Mouse (Mus musculus) lung, postnatal 10 days (tissue): ENCODE results near the gene Anks1b.

Experiments used
- DNase-seq: peaks from one replicate; pipeline ENCODE4 v3.0.0; 2021

Anks1b gene

DNA sequence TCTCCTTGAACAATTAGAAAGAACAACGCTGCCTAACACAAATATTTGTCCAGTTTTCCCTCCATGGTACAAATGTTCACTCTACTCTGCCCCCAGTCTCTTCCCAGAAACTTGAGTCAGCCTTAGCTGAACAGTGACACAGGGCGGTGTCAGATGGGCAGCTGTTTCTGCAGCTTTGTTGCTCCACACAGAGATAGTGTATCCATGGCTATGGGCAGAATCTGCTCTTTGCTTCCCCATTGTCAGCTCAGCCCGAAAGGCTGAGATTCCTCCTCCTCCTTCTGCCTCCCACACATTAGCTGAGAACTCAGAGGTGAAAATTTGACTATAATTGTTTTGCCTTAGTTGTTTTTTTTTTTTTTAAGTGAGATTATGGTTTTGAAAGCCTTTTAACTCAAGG is 1024.6 kb downstream of the Anks1b start:
- no peak for DNase-seq

DNA sequence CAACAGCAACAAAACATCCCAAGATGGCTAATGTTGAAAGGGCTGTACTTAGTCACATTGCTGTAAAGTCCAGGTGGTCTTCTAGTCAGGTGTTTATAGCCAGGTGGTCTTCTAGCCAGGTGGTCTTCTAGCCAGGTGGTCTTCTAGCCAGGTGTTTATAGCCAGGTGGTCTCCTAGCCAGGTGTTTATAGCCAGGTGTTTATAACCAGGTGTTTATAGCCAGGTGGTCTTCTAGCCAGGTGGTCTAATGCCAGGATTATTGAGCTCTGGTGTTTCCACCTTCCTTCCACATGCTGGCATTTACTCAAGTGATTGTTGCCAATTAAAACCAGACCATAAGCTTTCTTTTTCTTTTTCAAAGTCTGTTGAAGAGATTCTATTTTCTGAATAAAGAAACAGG is 1030.9 kb downstream of the Anks1b start:
- DNase-seq, result no peak

DNA sequence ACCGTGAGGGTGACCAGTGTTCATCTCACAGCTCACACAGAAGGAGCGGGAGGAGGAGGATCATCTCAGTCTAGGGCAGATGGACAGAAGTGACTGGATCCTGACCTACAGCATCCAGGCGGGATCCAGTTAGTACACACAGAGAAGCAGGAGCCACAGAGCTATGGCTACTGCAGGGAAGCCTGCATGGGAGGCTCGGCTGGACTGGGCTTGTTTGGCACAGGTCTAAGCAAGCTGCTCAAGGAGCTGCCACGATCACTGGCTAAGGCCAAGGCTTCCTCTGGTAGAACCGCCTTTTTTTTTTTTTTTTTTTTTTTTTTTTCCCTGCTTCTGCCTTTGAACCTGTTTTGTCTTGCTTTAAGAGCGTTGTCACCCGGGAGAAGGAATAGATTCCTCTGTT is 1034.1 kb downstream of the Anks1b start:
- DNase-seq, result no peak

DNA sequence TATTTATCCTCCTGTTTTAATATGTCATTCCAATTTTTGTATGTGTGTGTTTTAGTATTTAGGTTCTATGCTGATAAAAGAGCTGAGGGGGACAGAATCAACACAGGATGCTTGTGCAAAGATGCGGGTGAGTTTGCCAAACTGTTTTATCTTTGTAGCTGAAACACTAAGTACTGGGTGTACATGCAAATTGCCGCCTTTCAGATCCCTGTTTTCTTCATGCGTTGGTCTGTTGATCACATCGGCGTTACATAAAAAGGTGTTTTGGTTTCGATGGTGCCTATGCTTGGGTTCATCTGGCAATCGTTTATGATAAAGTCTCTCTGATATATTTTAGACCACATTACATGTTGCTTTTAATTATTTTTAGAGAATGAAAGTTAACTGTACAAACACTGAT is 1050.2 kb downstream of the Anks1b start:
- DNase-seq, result no peak

DNA sequence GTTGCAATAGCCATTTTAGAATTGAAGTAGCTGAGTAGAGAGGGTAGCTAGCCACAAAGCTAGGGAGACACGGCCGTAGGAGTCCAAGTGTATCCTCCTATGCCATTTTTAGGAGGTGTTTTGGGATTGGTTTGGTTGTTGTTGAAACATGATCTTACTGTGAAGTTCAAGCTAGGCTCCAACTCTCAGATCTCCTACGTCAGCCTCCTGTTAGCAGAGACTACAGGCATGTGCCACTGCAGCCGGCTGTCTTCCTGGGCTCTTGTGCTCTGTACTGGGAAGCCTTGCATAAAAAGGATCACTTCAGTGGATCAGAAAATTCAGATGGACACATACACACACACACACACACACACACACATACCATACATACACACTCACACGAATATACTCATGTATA is 1059.8 kb downstream of the Anks1b start:
- DNase-seq, result no peak

DNA sequence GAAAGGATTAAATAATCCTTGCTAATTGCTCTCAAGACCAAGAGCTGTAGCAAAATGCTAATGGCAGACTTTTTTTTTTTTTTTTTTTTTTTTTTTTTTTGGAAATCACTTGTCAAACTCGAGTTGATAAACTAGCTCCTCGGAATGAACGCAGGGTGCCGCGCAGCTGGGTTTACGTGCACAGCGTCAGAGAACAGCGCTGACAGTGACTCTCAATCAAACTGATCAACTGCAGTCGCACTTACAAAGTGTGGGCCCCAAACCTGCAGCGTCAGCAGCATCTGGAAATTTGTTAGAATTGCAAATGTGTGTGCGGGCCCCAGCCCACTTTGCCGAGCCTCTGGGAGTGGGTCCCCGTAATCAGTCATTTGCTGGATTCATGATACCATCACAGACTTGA is 1061.4 kb downstream of the Anks1b start:
- DNase-seq, result no peak

DNA sequence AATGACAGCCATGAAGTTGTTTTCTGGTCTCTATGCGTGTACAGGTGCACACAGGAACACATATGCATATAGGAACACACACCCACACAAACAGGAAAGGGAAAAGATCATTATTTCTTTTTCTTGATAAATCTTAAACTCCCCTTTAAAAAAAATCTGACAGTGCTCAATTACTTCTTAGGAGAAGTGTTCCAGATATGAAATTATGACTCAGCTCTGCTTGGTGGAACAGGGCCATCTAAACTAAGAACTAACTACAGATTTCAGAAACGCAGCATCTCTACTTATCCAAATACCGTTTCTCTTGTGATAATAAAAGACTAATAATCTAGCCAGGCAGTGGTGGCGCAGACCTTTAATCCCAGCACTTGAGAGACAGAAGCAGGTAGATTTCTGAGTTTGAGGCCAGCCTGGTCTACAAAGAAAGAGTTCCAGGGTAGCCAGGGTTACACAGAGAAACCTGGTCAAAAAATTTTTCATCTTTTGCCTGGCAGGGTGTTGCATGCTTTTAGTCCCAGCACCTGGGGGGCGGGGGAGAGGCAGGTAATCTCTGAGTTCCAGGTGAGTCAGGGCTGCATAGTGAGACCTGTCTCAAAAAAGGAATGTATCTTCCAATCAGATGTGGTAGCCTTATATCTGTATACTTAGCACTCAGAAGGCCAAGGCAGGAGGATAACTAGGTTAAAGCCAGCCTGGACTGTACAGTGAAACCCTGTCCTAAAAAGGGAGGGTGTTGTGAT is 1064.6 kb downstream of the Anks1b start:
- DNase-seq, result no peak

DNA sequence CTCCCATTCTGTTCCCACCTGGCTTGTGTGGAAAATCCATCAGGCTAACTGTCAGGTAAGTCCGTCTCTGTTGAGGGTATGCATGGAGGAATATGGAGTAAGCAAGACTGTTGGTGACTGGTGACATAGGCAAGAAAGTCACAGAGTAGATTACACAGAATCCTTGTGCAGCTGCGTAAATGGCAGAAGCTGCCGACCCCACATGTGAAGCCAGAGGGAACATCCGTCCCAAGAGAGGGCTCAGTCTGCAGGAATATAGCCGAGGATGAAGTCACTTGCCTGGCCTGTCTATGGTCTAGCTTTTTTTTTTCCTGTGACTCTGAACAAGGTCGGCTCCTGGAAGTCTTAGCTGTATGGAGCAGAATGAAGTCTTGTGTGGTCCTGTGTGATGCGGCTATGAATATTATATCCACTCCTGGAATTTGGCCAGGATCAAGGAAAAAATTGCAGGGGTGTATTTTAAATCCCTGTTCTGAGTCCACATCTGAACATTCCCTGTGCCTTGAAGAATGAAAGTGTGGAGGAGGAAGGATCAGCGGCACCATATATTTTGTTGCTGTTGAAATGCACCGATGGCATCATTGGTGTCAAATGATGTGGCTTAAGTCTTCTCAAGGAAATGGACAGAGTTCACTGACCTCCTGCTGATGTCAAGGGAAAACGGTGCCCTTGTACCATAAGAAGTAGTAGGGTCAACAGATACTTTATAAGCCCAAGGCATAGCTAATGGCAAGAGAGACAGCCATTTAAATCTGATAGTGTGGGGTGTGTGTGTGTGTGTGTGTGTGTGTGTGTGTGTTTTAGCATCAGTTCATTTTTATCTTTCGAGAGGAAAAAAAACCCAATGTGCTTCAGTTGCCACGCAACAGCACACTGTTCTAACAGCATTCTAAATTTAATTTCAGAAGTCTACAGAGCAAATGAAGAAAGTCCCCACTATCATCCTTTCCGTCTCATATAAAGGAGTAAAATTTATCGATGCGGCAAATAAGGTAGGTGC is 1067.5 kb downstream of the Anks1b start:
- peak; percentile 6 for DNase-seq

DNA sequence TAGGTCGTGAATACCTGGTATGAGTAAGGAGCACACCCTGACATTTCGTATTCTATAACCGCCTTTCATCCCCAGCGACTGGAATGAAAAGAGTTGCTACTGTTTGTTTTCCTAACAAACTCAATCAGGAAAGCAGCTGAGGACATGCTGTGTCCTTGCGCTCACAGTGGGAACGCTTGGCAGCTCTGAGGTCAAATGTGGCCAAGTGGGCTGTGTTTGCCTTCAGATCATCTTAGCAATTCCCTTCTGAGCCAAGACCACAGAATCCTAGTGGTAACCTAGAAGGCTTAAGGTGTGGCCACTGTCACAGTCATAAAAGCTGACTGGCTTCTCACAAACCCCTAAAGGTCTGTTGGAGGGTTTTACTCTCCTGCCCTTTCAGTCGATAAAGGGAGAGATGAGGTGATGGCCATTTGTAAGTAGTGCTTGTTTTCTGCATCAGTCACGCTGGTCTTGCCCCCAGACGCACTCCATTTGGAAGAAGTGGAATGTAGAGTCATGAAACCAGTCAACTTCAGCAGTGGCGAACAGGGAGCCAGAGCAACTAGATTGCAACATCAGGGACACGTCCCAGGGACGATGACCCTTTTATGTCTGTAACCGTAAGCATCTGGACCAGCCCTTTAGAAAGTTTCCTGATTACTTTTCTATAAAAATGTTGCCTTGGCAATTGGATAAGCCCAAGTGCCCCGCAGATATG is 1068.8 kb downstream of the Anks1b start:
- no peak for DNase-seq

DNA sequence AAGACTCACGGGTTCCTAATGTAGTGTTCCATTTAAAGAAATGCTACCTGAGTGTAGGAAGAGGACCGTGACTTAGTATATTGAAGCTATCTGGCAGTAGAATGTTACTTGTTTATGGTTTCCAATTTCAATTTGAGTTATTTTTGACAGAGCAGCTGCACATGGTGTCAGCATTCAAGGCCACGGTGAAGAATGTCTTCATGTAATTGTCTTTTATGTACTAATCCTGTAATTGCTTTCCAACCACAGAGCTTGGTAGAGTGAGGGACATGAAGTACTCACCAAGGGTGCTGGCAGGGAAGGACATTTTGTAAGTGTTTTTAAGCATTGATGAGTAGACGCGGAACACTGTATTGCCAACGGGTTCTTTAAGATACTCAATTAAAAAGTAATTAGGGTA is 1073.7 kb downstream of the Anks1b start:
- DNase-seq, result no peak

DNA sequence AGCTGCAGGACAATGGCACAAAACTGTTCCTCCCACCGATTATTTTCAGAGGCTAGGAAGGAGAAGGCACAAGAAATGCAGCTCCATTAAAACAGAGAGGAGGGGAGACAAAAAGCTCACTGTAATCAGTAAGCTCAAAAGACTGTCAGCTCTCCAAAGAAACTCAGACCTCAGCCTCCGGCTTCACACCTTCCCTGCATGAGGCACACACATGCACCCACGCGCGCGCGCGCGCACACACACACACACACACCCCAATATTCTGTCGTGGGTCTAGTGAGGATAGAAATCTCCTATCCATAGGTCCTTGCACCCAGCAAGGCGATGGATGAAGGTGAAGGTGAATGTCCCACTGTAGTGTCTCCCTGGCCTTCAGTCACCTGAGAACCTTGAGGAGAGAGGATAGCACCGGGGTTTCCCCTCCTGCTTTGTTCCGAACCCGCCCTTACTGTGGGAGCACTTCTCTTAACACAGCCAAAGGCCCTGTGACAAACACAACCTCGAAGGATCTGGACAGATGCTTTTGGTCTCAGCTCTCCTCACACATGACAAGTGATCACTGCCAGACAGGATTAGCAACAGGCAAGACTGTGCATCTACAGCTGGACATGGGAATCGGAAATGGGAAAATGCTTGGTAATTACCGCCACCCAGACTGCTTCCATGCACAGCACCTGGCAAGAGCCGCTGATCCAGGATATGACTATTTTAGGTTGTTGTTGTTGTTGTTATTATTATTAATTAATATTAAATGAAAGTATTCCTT is 1074.5 kb downstream of the Anks1b start:
- DNase-seq, result no peak

DNA sequence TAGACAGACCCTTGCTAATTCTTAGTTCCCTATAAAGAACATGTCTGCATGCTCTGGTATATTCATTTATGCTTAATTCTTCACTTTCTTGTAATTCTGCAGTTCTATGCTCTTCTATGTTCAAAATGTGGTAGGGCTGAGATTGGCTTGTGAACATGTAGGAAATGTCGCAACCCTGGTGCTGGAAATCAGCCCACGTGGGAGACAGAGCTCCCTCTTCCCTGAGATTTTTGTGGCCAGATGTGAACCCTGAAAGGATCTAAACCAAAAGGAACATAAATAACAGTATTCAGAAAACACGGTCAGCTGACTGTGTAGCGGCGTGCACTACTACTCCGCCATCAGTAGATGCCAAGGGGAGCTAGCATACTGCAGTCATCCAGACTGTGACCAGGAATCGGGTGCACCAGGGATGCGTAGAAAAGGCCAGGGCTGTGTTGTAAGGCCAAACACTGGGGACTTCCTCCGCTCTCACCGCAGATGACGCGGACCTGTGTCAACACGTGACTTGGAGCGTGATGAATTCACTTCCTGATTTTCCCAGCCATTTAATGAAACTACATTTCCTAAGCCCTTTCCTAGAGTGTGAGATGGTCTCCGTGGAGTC is 1079.9 kb downstream of the Anks1b start:
- DNase-seq, result no peak

DNA sequence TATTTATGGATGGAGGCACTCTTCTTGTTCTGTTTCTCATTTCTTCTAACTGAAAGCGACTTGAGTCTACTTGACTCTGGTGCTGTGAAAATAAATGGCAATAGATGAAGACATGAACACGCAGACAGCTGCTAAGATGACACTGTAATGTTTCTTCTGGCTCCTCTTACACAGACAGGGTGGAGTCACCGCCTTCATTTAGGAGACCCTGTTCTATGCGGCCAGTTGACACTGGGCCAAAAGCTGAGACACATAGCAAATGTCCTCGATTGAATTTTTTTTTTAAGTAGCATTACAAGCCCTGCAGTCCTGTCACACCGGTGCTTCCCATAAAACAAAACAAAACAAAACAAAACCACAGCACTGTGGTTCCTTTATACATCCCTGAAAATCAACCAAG is 1080.5 kb downstream of the Anks1b start:
- DNase-seq, result no peak

DNA sequence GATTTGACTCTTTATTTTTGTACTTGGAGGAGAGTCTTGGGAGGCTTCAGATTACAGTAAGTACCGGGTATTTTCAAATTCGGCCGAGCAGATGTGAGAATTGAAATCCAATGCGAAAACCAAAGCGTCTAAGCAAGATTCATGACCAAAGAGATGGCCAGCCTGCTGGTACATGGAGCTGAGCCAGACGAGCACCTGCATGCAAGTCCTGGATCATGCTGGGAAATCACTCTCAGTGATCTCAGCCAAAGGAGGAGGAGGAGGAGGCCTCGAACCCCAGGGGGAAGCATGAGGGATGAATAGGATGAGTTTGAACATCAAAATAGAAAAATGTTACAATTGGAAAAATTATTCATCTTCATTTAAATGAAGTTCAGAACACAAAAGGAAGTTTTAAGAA is 1087.1 kb downstream of the Anks1b start:
- no peak for DNase-seq

DNA sequence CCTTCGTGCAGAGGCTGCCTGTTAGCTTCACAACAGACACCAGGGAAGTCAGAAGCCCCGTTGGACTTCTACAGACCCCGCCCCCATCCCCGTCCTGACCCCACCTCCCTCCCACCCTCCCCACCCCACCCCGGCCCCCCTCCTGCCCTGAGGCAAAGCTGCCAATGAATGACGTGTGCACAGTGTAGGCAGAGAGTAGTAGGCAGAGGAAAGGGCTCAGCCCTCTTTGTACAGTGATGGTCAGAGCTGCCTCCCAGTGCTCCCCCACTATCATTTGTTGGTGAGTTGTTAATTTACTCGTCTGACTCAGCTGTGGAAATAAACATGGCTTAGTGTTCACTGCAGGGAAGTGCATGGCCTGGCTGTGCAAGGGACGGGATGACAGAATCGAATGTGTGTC is 1091.2 kb downstream of the Anks1b start:
- DNase-seq, result no peak

DNA sequence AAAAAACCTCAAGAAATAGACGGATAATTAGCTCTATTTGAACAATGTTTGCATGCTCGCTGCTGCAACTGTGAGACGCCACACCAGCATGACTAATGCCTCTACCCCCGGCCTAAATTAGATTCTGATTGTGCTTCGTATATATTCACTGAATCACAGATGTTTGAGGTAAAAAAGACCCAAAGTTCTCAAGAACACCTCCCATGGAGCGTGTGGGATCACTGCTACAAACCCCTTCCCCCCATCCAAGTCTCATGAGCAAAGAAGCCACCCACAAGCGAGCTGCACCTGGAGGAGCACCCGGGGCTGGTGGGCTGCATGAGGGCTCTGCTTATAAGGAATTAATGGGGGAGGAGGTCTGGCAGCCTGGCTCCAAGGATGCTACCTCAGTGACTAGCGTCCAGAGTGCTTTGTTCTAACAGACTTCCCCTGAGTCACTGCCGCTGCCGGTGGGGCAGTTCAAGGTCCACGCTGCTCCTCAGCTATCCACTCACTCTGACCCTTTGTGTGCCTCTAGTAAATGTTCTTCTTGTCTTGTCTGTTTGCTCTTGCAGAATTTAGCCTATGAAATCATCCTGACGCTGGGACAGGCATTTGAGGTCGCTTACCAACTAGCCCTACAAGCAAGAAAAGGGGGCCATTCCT is 1092.5 kb downstream of the Anks1b start:
- DNase-seq, result no peak

DNA sequence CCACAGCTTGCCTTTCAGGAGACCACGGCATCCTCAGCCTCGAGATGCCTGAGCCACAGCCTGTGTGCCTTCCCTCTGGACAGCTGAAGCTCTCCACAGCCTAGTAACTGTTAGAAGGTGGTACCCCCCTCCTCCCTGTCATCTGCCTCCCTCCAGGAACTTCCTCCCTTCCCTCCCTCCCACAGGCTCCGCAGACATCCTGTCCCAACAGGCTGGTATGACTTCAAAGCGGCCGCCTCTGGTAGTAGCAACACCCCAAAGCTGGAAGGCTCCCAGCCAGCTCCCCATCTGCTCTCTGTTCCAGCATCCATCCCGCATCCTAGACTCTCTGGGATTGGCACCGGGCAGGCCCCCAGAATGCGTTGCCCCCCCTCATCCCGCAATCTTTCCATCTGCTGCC is 1093.5 kb downstream of the Anks1b start:
- peak; percentile 24 for DNase-seq

DNA sequence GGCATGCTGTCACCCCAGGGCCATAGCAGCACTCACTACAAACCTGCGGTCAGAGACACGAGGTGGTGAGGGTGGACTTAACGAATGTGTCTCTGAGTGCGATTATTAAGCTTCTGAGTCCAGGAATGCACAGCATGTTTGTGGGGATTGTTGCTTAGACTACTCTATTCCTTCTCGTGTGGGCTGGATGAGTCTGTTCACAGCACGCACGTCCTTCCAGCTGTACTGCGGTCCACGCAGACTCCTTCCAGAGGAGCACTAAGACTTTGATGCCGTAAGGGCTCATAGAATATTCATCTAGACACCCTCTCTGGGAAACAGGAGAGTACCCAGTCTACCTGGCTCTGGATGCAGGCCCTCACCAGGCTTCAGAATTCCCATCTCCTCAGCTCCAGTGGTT is 1094.9 kb downstream of the Anks1b start:
- no peak for DNase-seq

DNA sequence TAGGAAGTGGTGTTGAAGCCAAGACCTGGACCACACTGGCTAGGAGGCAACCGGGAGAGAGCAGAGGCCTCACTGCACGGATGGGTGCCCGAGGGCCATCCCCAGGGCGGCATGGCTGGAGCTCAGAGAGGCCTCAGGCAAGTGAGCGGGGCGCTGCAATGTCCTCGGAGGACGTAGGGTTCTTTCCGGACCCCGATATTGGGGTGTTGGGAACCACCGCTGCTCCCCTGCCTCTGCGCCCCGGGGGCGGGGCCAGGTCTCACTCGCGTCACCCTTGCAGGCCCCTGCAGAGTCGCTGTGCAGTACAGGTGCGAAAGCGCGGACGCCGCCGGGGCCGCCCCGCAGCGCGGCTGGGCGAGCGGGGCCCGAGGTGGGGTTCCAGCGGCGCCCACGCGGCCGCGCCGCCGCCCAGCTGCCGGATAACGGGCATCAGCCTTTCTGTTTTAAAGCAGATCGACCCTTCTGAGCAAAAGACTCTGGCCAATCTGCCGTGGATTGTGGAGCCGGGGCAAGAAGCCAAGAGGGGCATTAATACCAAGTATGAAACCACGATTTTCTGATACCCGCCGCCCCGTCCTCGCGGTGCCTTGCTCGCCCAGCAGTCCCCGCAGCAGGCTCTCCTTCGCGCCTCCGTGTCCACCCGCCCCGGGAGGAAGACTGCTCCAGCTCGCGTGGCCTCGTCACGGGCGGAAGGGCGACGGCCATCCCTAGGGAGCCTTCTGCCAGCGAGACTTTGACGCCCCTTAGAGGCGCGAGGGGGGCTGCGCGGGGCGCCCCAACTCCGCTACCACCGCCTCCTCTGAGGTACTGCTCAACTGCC is 1096.3 kb downstream of the Anks1b start:
- DNase-seq, result peak; percentile 34

DNA sequence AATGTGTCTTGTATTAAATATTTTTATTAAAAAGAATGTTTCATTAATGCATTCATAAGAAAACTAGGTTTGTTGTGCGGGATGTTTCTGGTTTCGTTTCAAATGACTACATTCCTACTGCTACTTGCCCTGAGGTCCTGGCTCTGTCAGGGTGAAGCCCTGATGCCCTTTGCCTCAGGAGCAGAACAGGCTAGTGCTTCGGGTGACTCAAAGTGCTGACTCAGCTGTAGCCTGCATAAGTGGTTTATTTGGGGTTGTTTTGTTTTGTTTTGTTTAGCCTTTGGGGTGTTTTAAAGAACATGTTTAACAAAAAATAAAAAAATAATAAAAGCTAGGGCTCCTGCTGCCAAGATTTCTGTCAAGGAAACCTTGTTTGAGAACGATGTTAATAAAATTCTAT is 1097.3 kb downstream of the Anks1b start:
- DNase-seq, result no peak

DNA sequence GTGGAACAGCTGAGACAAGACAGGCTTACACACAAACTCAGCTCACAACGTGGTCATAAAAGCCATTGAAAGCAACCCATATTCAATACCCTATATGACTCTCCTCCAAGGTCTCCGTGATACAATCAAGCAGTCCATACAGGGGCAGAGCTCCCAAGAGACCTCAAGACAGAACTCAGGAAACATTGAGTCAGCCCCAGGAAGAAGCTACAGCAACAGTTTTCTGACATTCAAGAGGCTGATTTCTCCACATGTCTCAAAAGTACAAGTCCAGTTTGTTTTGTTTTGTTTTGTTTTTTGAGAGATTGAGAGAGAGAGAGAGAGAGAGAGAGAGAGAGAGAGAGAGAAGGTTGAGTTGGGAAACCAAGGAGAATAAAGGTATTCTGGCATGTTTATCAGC is 1100.8 kb downstream of the Anks1b start:
- DNase-seq, result no peak
